Mouse (Mus musculus): ENCODE measurements around the gene Zfp518b. TPM values are rescaled to one million over a fixed set of nuclear protein-coding genes. Genes with fewer than 3 reads are reported as not detected.

The Zfp518b gene
- polyA plus RNA-seq (2012; rRNA removed; ENCODE audit: low replicate concordance) = 1.1 and 1.4 TPM in 2 replicates

DNA sequence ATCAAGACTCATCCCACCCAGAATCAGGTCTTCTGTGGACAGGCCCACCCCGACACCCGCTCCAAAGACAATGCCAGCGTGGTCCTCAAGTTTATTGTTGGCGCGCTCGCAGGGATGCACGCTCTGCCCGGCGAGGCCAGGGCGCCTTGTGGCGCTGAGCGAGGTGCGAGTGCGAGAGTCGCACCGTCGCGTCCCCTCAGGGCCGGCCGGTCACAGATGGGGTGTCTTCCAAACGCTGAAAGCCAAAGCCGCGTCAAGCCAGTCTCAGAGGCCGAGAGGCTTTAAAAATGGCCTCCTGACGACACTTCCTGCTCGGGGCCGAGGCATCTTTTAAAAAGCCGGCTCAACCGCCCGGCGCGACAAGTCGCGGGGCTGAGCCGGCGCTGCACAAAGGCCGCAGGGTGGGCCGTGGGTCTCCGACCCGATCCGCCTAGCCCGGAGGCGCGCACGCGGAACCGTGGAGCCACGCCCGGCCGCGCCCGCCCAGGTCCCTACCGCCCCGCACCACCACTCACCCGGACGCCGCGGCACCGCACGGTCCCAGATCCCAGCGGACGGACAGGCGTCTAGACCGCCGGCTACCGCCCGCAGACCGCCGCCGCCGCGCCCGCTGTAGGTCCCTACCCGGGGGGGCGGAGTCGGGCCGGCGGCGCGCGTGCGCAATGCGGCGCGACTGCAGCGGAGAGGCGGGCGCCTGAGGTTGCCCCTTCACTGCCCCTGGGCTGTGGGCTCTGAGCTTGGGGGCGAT lies at the start of gene Zfp518b:
Gene Zfp518b, minus strand, starts transcription at position 663 of the 748 bp plus-strand sequence.

Other genes with a start within 250 kb of the Zfp518b start
- 3.0 and 3.4 TPM in 2 replicates for gene Slc2a9, start 181.7 kb downstream of the Zfp518b start, polyA plus RNA-seq (2012; rRNA removed; ENCODE audit: low replicate concordance)
- gene Wdr1, start 121.6 kb downstream of the Zfp518b start, polyA plus RNA-seq (2012; rRNA removed; ENCODE audit: low replicate concordance) = 141 and 153 TPM in 2 replicates
- gene Clnk, start 192.0 kb upstream of the Zfp518b start, polyA plus RNA-seq (2012; rRNA removed; ENCODE audit: low replicate concordance) = 0.14 and 0.17 TPM in 2 replicates